Mouse (Mus musculus) hindbrain, postnatal 0 days (tissue): ENCODE measurements around the gene Pdpk1. TPM values are rescaled to one million over a fixed set of nuclear protein-coding genes. Genes with fewer than 3 reads are reported as not detected.

Experiments
- ATAC-seq: fragments of 200-750 bp; cut with Nextera tagmentation; 2 replicates; pipeline ENCODE4 v1.8.0; 2017; ENCODE audit warnings: mild to moderate bottlenecking, moderate TSS enrichment, moderate library complexity
- DNase-seq: peaks from one replicate; pipeline ENCODE4 v3.0.0-alpha.2; 2015; ENCODE audit warnings: low spot score
- H3K27ac ChIP-seq: fragments of 300-500 bp; sonication (generic); 2 replicates; pipeline ENCODE4 v1.5.1; 2014; ENCODE audit warnings: mild to moderate bottlenecking
- H3K27me3 ChIP-seq: fragments of 300-500 bp; sonication (generic); 2 replicates; pipeline ENCODE4 v1.6.1; 2014; ENCODE audit warnings: low read length, mixed read lengths; ENCODE audit not compliant: insufficient read depth
- H3K36me3 ChIP-seq: fragments of 300-500 bp; sonication (generic); 2 replicates; pipeline ENCODE4 v1.6.1; 2014; ENCODE audit warnings: low read length, mixed read lengths; ENCODE audit not compliant: insufficient read depth
- H3K4me1 ChIP-seq: fragments of 300-500 bp; sonication (generic); 2 replicates; pipeline ENCODE4 v1.6.1; 2014; ENCODE audit warnings: antibody characterized with exemption, low read length, mixed read lengths; ENCODE audit not compliant: insufficient read depth
- H3K4me2 ChIP-seq: fragments of 300-500 bp; sonication (generic); 2 replicates; pipeline ENCODE4 v1.6.1; 2014; ENCODE audit warnings: low read depth, mild to moderate bottlenecking, low read length, moderate library complexity, mixed read lengths
- H3K4me3 ChIP-seq: fragments of 300-500 bp; sonication (generic); 2 replicates; pipeline ENCODE4 v1.5.1; 2014; ENCODE audit warnings: low read length
- H3K9ac ChIP-seq: fragments of 300-500 bp; sonication (generic); replicated peaks from 2 replicates; pipeline ENCODE4 v1.6.1; 2014; ENCODE audit warnings: mild to moderate bottlenecking, low read length, moderate library complexity, mixed read lengths
- H3K9me3 ChIP-seq: fragments of 300-500 bp; sonication (generic); 2 replicates; pipeline ENCODE4 v1.6.1; 2016; ENCODE audit warnings: low read length, mixed read lengths
- CTCF ChIP-seq: IDR thresholded peaks from 2 replicates; pipeline ENCODE4 v1.5.1; 2016; ENCODE audit warnings: antibody characterized with exemption, control low read depth, low read depth
- WGBS: fragments of 180-500 bp; shearing (Covaris S2); extraction: QIAGEN DNeasy Blood & Tissue Kit; methylation state at CpG from one replicate; pipeline ENCODE4 v1.1.7; 2014; 5-methylcytosine and 5-hydroxymethylcytosine counted together
- polyA plus RNA-seq: library from polyadenylated mRNA; unstranded; fragments of >200 nt; fragmentation: Nextera tagmentation; extraction: Ambion mirVana; gene quantifications from 2 replicates; pipeline ENCODE4 v1.2.1, GENCODE M21; 2015
- total RNA-seq: library from RNA; depleted of rRNA; stranded (reverse); fragments of >200 nt; gene quantifications from 2 replicates; pipeline ENCODE4 v1.2.3, GENCODE M21; 2014

Gene Pdpk1
- total and polyA plus RNA-seq, 2 experiments from 2014 or later, result 54.1 to 56.3 TPM

DNA sequence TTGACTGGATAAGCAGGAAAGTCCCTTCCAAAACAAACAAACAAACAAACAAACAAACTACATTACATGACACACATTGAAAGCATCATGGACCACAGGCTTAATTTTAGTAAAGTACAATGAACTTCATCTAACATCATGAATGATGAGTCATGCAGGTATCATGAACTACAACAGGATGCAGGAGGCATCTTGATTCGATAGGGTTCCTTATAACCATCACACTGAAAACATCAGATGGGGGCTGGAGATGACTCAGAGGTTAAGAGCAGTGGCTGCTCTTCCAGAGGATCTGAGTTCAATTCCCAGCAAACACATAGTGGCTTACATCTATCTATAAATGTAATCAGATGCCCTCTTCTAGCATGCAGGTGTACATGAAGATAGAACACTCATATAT is 23.1 kb downstream of the Pdpk1 start:
- no peak for ATAC-seq
- Histone ChIP-seq H3K4me3 (no peak overlapping the region), H3K36me3 (no peaks in the 10 kb centered on the region), H3K4me1 (no peaks in the 10 kb centered on the region), H3K9me3 (no peaks in the 10 kb centered on the region), H3K27ac (no peak overlapping the region), H3K4me2 (no peak overlapping the region), H3K27me3 (no peaks in the 10 kb centered on the region), H3K9ac (no peak overlapping the region)
- WGBS, result 92% methylated on average over 1 of the region's 1 CpGs
- no peak for DNase-seq
- TF ChIP-seq CTCF, result no peak

DNA sequence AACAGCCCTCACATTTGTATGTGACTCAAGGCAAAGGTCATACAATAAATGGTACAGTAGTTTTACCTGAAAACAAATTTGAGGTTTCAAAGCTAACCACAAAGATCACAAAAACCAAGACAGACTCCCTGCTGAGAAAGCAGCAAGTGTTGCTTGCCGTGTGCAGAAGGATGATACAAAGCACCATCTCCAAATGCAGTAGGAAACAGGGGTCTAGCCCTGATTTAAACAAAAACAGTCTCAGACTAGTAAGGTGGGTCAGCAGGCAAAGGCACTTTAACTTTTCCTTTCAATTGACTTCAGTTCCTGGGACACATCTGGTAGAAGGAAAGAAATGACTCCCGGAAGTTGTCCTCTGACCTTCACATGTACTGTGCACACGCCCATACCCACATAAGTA is 23.9 kb downstream of the Pdpk1 start:
- no peak for TF ChIP-seq CTCF
- no peaks in the 10 kb centered on the region for H3K27me3 ChIP-seq
- H3K4me2 ChIP-seq, result no peak overlapping the region
- no peaks in the 10 kb centered on the region for H3K4me1 ChIP-seq
- DNase-seq (no peak), ATAC-seq (no peak)
- H3K9ac ChIP-seq, result no peak overlapping the region
- 78% methylated on average over 3 of the region's 3 CpGs for WGBS
- H3K9me3 ChIP-seq, result no peaks in the 10 kb centered on the region
- no peak overlapping the region for H3K4me3 ChIP-seq
- no peak overlapping the region for H3K27ac ChIP-seq
- no peaks in the 10 kb centered on the region for H3K36me3 ChIP-seq

DNA sequence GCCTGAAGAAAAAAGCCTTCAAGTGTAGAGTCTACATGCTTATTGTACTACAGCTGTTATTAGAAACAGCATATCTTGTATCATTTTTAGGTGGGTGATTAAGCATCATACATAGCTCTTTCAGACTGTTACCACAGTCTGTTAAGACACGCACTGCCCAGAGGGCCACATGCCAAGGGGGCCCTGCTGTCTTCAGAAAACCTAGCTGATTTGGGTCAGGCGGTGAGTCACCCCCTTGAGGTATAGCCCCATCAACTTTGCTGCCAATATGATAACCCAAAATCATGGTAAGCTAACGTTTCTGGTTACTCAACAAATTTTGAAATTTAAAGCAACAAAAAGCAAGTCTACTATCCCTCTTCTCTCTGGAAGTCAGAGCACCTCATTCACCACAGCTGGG is 31.3 kb downstream of the Pdpk1 start:
- H3K4me1 ChIP-seq, result no peaks in the 10 kb centered on the region
- no peaks in the 10 kb centered on the region for H3K27me3 ChIP-seq
- ATAC-seq, result no peak
- 81% methylated on average over 3 of the region's 3 CpGs for WGBS
- no peak overlapping the region for H3K27ac ChIP-seq
- no peak overlapping the region for H3K9ac ChIP-seq
- H3K4me2 ChIP-seq, result no peak overlapping the region
- H3K4me3 ChIP-seq, result no peak overlapping the region
- no peaks in the 10 kb centered on the region for H3K36me3 ChIP-seq
- no peak for DNase-seq
- H3K9me3 ChIP-seq, result no peaks in the 10 kb centered on the region
- TF ChIP-seq CTCF, result no peak

DNA sequence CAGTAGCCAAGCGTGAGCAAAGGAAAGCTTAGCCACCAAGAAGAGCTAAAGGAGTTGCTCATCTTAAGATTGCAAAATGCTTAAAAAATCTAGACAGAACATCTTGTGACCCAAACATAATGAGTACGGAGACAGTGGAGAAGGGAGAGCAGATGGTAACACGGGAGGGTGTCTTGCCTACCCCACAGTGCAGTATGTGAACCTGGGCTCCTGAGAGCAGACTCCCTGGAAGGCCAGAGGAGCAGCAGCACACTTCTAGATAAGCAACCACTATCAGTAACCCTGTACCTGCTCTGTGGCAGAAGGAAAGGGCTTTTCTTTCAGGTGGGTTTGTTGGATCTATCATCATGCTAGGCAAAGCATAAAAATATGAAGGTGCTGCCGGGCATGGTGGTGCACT is 37.7 kb downstream of the Pdpk1 start:
- H3K4me3 ChIP-seq, result no peak overlapping the region
- TF ChIP-seq CTCF, result no peak
- H3K36me3 ChIP-seq, result no peaks in the 10 kb centered on the region
- DNase-seq, result no peak
- H3K4me2 ChIP-seq, result no peak overlapping the region
- 73% methylated on average over 4 of the region's 4 CpGs for WGBS
- H3K27ac ChIP-seq, result no peak overlapping the region
- no peaks in the 10 kb centered on the region for H3K9me3 ChIP-seq
- no peaks in the 10 kb centered on the region for H3K27me3 ChIP-seq
- H3K9ac ChIP-seq, result no peak overlapping the region
- H3K4me1 ChIP-seq, result no peaks in the 10 kb centered on the region
- no peak for ATAC-seq

DNA sequence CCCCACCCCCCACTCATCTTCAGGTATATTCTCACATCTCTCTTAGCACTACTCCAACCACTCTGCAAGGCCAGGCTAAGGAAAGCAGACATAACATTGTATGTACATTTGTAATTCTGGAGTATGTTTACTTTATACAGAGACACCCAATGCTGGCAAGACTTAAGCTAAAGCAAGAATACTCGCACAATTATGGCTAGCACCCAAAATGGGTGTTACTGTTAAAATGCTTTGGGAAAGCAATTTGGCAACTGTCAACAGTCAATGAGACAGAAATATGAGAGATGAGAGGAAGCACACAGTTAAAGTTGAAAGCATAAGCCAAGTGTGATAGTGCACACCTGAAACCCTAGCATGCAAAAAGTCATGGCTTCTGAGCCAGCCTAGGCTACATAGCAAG is 39.5 kb downstream of the Pdpk1 start:
- Histone ChIP-seq H3K4me3 (no peak overlapping the region), H3K9me3 (no peaks in the 10 kb centered on the region), H3K27me3 (no peaks in the 10 kb centered on the region), H3K4me2 (no peak overlapping the region), H3K4me1 (no peaks in the 10 kb centered on the region), H3K9ac (no peak overlapping the region), H3K27ac (no peak overlapping the region), H3K36me3 (no peaks in the 10 kb centered on the region; the same call in 1 of the 2 replicates)
- DNase-seq, result no peak
- no peak for ATAC-seq
- no peak for TF ChIP-seq CTCF
- WGBS, result 91% methylated on average over 1 of the region's 1 CpGs

DNA sequence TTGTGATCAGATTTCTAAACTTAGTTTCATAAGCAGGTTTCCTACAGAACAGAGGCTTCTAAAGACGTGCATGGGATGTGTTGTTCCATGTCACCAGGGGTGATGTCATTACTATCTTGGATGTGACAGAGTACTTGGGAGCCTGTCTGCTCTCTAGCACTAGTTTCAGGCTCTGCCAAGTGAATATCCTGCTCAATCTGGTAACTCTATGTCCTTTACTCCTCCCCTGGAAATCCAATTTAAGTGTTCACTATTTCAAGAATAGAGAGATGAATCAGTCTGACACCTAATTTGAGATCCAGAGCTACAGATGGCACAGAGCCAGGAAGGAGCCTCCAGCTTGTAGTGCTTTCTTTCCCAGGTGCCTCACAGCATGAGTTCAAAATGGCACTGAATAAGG is 41.8 kb downstream of the Pdpk1 start:
- 65% methylated on average over 1 of the region's 1 CpGs for whole genome bisulfite sequencing

DNA sequence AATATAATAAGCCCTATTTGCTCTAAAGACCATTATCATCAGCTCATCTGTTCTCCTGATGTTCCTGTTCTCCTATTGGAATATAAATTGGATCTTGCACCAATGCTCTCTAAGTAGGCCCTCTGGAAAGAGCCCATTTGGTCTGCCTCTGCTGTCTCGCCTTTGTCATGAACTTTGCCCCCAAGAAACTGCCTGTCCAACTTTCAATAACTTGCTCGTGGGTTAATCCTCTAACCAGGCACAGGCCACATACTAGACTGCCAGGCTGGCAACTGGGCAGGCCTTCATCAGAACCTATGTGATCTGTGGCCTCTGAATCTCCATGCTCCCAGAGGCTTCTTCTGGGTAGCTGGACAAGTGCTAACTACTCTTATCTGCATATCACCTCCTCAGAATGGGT is 45.6 kb downstream of the Pdpk1 start:
- Histone ChIP-seq H3K27ac (no peak overlapping the region), H3K4me1 (no peaks in the 10 kb centered on the region), H3K4me3 (no peak overlapping the region), H3K27me3 (no peaks in the 10 kb centered on the region), H3K4me2 (no peak overlapping the region), H3K9ac (no peak overlapping the region), H3K9me3 (no peaks in the 10 kb centered on the region), H3K36me3 (peaks cover 13% of the 10 kb centered on the region; the same call in 1 of the 2 replicates)
- ATAC-seq (no peak), DNase-seq (no peak)
- no peak for TF ChIP-seq CTCF
- 86% methylated on average over 2 of the region's 2 CpGs for WGBS

More for the DNA sequence above, 41.8 kb downstream of the Pdpk1 start:
- ATAC-seq, result no peak
- H3K9ac ChIP-seq, result no peak overlapping the region
- no peak for TF ChIP-seq CTCF
- H3K4me3 ChIP-seq, result no peak overlapping the region
- H3K4me2 ChIP-seq, result no peak overlapping the region
- no peaks in the 10 kb centered on the region for H3K27me3 ChIP-seq
- H3K27ac ChIP-seq, result no peak overlapping the region
- H3K9me3 ChIP-seq, result no peaks in the 10 kb centered on the region
- peak; percentile 28 for DNase-seq
- H3K36me3 ChIP-seq, result peaks cover 8% of the 10 kb centered on the region; the same call in 1 of the 2 replicates
- H3K4me1 ChIP-seq, result no peaks in the 10 kb centered on the region

DNA sequence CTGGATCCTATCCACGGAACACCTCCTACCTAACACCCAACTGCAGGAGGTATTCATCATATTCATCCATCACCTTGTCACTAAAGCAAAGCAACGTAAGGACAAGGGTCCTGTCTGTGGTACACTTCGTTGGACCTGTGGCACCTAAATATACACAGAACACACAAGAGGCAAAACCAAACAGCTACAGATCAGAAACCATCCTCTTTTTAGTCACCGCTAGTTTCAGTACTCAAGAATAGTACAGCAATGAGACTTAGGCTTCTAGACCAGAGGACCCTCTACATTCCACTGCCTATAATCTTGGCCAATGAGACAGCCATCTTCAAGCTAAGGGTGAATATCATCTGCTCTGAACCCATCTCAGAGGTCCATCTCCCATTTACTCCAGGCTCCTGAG is 52.4 kb downstream of the Pdpk1 start:
- Histone ChIP-seq H3K27me3 (no peaks in the 10 kb centered on the region), H3K27ac (no peak overlapping the region), H3K36me3 (peaks cover 19% of the 10 kb centered on the region; the same call in 1 of the 2 replicates), H3K9ac (no peak overlapping the region), H3K4me3 (no peak overlapping the region), H3K4me1 (no peaks in the 10 kb centered on the region), H3K9me3 (no peaks in the 10 kb centered on the region), H3K4me2 (no peak overlapping the region)
- no peak for TF ChIP-seq CTCF
- no peak for ATAC-seq
- 96% methylated on average over 4 of the region's 4 CpGs for WGBS
- no peak for DNase-seq
